Mouse (Mus musculus): ENCODE measurements at regions not wholly inside any gene's neighbourhood (a gene's known extent, or its start where the extent isn't known, plus 50 kb on each side); places are given as distances from the start of the nearest gene placed in this dataset.

- Histone ChIP-seq H3K36me3 (ENCODE audit: insufficient read depth) (no peaks in the 10 kb centered on the region), H3K27me3 (ENCODE audit: insufficient read depth, low read length) (no peaks in the 10 kb centered on the region)
- WGBS = 78% methylated on average over 4 of the region's 4 CpGs
Measured at GRCm38 (mm10) chr1:20669769-20670168, 51.9 kb upstream of the Pkhd1 start.

GRCm38 (mm10) chr1:20670489-20670888 lies 52.6 kb upstream of the Pkhd1 start:
- H3K27me3 ChIP-seq (ENCODE audit: insufficient read depth, low read length) = no peaks in the 10 kb centered on the region
- no peak for TF ChIP-seq CTCF (IDR thresholded peaks at IDR 0.05; ENCODE audit: low read depth)
- ATAC-seq (ENCODE audit: insufficient read depth) = no peak

More at GRCm38 (mm10) chr1:20669769-20670168, 51.9 kb upstream of the Pkhd1 start:
- Histone ChIP-seq H3K9ac (no peak overlapping the region), H3K4me1 (ENCODE audit: insufficient read depth) (no peaks in the 10 kb centered on the region), H3K4me3 (ENCODE audit: low read depth, low read length) (no peak overlapping the region), H3K4me2 (no peak overlapping the region), H3K27ac (ENCODE audit: low read depth) (no peak overlapping the region), H3K9me3 (ENCODE audit: low read depth, low read length) (no peaks in the 10 kb centered on the region)
- no peak for TF ChIP-seq CTCF (IDR thresholded peaks at IDR 0.05; ENCODE audit: low read depth)
- ATAC-seq (ENCODE audit: insufficient read depth) = no peak
- no peak for DNase-seq

GRCm38 (mm10) chr1:20670906-20671768 lies 53.3 kb upstream of the Pkhd1 start:
- TF ChIP-seq CTCF (IDR thresholded peaks at IDR 0.05; ENCODE audit: low read depth) = no peak
- no peak overlapping the region for H3K4me2 ChIP-seq
- ATAC-seq (ENCODE audit: insufficient read depth) (no peak), DNase-seq (peak; percentile 4)
- H3K36me3 ChIP-seq (ENCODE audit: insufficient read depth) = no peaks in the 10 kb centered on the region
- no peaks in the 10 kb centered on the region for H3K9me3 ChIP-seq (ENCODE audit: low read depth, low read length)
- H3K9ac ChIP-seq = no peak overlapping the region
- no peaks in the 10 kb centered on the region for H3K4me1 ChIP-seq (ENCODE audit: insufficient read depth)
- H3K4me3 ChIP-seq (ENCODE audit: low read depth, low read length) = no peak overlapping the region
- 75% methylated on average over 9 of the region's 9 CpGs for WGBS
- H3K27me3 ChIP-seq (ENCODE audit: insufficient read depth, low read length) = no peaks in the 10 kb centered on the region
- no peak overlapping the region for H3K27ac ChIP-seq (ENCODE audit: low read depth)

More at GRCm38 (mm10) chr1:20670489-20670888, 52.6 kb upstream of the Pkhd1 start:
- Histone ChIP-seq H3K4me3 (ENCODE audit: low read depth, low read length) (no peak overlapping the region), H3K4me1 (ENCODE audit: insufficient read depth) (no peaks in the 10 kb centered on the region), H3K4me2 (no peak overlapping the region), H3K9ac (no peak overlapping the region), H3K27ac (ENCODE audit: low read depth) (no peak overlapping the region), H3K36me3 (ENCODE audit: insufficient read depth) (no peaks in the 10 kb centered on the region), H3K9me3 (ENCODE audit: low read depth, low read length) (no peaks in the 10 kb centered on the region)
- WGBS = 72% methylated on average over 5 of the region's 5 CpGs
- DNase-seq = no peak

DNA sequence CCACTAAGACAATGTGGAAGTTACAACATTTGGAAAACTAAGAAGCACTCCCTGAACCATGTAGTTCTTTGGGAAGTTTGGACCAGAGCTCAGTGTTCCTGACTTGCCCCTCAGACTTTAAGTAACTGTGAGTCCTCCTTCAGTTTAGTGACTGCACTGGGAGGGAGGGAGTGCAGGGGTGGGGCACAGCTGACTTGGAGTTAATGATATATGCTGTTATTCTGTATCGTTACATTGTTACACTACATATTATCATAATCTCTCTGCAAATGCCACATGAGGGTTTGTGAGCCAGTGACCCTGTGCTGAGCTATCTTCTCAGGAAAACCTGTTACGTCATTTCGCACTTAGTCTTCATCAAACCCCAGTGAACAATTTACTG lies 53.9 kb upstream of the Pkhd1 start:
- TF ChIP-seq CTCF (IDR thresholded peaks at IDR 0.05; ENCODE audit: low read depth) = no peak
- Histone ChIP-seq H3K27me3 (ENCODE audit: insufficient read depth, low read length) (no peaks in the 10 kb centered on the region), H3K4me3 (ENCODE audit: low read depth, low read length) (no peak overlapping the region), H3K4me2 (no peak overlapping the region), H3K27ac (ENCODE audit: low read depth) (no peak overlapping the region), H3K9ac (no peak overlapping the region), H3K9me3 (ENCODE audit: low read depth, low read length) (no peaks in the 10 kb centered on the region), H3K36me3 (ENCODE audit: insufficient read depth) (no peaks in the 10 kb centered on the region), H3K4me1 (ENCODE audit: insufficient read depth) (no peaks in the 10 kb centered on the region)
- DNase-seq (no peak), ATAC-seq (ENCODE audit: insufficient read depth) (no peak)
- 56% methylated on average over 3 of the region's 3 CpGs for WGBS

- no peak overlapping the region for H3K4me3 ChIP-seq (ENCODE audit: low read depth, low read length)
- TF ChIP-seq CTCF (IDR thresholded peaks at IDR 0.05; ENCODE audit: low read depth) = no peak
- no peaks in the 10 kb centered on the region for H3K36me3 ChIP-seq (ENCODE audit: insufficient read depth)
- no peak overlapping the region for H3K27ac ChIP-seq (ENCODE audit: low read depth)
- H3K9me3 ChIP-seq (ENCODE audit: low read depth, low read length) = no peaks in the 10 kb centered on the region
- no peak overlapping the region for H3K9ac ChIP-seq
- H3K4me2 ChIP-seq = no peak overlapping the region
- DNase-seq (no peak), ATAC-seq (ENCODE audit: insufficient read depth) (peak; percentile 14; the same call in 1 of the 2 replicates)
- H3K27me3 ChIP-seq (ENCODE audit: insufficient read depth, low read length) = no peaks in the 10 kb centered on the region
- no peaks in the 10 kb centered on the region for H3K4me1 ChIP-seq (ENCODE audit: insufficient read depth)
Measured at GRCm38 (mm10) chr1:20672246-20672645, 54.4 kb upstream of the Pkhd1 start.

DNA sequence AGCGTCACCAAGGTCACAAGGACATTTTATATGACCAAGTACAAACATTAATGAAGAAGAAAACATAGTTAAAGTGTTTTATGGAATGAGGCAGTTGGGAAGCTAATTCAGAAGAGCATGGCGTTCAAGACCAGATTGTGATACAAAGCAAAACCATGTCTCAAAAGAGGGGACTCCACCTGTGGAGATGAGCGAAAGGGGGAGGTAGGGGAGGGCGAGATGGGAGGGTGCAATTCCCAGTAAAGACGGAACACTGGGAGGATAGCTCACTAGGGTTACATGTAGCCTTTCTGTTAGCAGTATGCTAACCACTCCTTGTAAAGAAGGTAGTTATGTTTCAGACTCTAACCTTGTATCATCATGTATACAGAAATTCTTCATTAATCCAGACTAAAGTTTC lies 55.1 kb upstream of the Pkhd1 start:
- H3K9ac ChIP-seq = no peak overlapping the region
- no peaks in the 10 kb centered on the region for H3K9me3 ChIP-seq (ENCODE audit: low read depth, low read length)
- H3K27me3 ChIP-seq (ENCODE audit: insufficient read depth, low read length) = no peaks in the 10 kb centered on the region
- no peak for TF ChIP-seq CTCF (IDR thresholded peaks at IDR 0.05; ENCODE audit: low read depth)
- DNase-seq (no peak), ATAC-seq (ENCODE audit: insufficient read depth) (no peak)
- H3K4me2 ChIP-seq = no peak overlapping the region
- H3K4me1 ChIP-seq (ENCODE audit: insufficient read depth) = no peaks in the 10 kb centered on the region
- no peaks in the 10 kb centered on the region for H3K36me3 ChIP-seq (ENCODE audit: insufficient read depth)
- no peak overlapping the region for H3K4me3 ChIP-seq (ENCODE audit: low read depth, low read length)
- WGBS = 83% methylated on average over 5 of the region's 5 CpGs
- no peak overlapping the region for H3K27ac ChIP-seq (ENCODE audit: low read depth)

DNA sequence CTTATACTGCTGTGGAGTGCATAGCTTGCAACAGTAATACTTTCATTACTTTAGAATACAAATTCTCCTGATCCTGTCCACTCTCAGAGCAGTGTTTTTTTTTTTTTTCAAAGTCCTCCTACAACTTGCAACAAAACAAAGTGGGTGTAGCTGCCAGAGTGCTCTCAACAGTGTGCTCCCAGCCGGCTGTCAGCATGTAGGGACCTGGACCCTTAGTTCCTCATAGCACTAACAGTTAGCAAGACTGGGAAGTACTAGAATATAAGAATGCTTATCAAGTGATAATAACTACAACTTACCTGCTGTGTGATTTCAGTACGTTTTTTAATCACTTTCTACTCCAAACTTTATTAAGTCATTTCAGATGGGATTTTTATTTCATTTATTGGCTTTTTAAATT lies 55.5 kb upstream of the Pkhd1 start:
- no peak overlapping the region for H3K27ac ChIP-seq (ENCODE audit: low read depth)
- no peak for TF ChIP-seq CTCF (IDR thresholded peaks at IDR 0.05; ENCODE audit: low read depth)
- ATAC-seq (ENCODE audit: insufficient read depth) = no peak
- DNase-seq = no peak
- WGBS = 42% methylated on average over 2 of the region's 2 CpGs
- no peaks in the 10 kb centered on the region for H3K36me3 ChIP-seq (ENCODE audit: insufficient read depth)
- H3K4me2 ChIP-seq = no peak overlapping the region
- H3K9ac ChIP-seq = no peak overlapping the region
- no peaks in the 10 kb centered on the region for H3K9me3 ChIP-seq (ENCODE audit: low read depth, low read length)
- no peaks in the 10 kb centered on the region for H3K27me3 ChIP-seq (ENCODE audit: insufficient read depth, low read length)
- no peaks in the 10 kb centered on the region for H3K4me1 ChIP-seq (ENCODE audit: insufficient read depth)
- no peak overlapping the region for H3K4me3 ChIP-seq (ENCODE audit: low read depth, low read length)
